Mouse (Mus musculus) kidney, adult 18-20 months (tissue): ENCODE data around the gene Chchd3.
A peak's percentile ranks its signal among the peaks of the same experiment; 100 is the strongest.

Source experiments
- DNase-seq: peaks from one replicate; pipeline ENCODE4 v3.0.0; 2021

The Chchd3 gene

DNA sequence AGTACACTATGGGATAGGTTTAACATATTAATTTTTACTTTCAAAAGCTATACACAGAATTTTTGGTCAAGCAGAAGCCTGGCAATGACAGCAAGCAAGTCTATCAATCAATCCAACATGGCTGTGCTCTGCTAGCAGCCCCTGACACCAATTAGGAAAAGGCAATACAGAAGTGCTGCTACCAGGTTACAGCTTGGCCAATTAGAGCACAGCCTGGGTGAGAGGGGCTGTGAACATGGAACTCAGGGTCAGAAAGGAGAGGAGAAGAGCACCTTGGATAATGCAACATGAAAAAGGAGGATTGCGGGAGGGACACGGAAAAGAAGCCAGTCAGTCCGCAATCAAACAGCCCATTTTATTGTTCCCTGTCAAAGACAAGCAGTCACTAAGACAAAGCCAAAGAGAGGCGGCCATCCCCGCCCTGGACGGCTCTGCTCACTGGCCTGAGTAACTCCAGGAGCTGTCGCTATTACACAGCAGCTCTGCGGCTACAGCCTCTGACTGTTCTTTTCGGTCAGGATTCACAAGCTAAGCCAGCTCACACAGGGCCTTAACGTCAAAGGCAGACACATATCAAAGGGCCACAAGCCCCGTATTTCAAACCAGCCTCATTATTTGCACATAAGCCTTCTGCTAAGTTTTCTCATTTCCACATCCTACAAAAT is 128.8 kb downstream of the Chchd3 start:
- DNase-seq, result no peak

GRCm38 (mm10) chr6:32922391-32922790 is 137.7 kb downstream of the Chchd3 start:
- DNase-seq, result no peak

DNA sequence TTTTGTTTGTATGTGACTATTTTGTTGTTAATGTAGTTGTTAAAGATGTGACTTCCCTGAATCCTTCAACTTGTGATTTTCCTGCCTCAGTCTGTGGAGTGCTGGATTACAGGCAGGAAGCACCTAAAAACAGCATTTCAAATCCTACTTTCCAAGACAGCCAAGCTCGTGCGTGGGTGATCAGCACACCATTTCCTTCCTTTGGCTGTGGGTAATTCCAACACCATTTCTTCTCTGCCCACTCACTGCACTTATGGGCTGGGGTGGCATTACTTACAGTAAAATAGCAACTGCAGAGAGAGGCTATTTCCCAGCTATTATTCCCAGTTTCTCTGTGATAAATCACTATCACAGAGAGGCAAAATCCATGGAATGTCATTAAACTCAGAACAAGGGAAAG is 140.0 kb downstream of the Chchd3 start:
- no peak for DNase-seq

GRCm38 (mm10) chr6:32910692-32911091 is 149.4 kb downstream of the Chchd3 start:
- DNase-seq, result no peak

DNA sequence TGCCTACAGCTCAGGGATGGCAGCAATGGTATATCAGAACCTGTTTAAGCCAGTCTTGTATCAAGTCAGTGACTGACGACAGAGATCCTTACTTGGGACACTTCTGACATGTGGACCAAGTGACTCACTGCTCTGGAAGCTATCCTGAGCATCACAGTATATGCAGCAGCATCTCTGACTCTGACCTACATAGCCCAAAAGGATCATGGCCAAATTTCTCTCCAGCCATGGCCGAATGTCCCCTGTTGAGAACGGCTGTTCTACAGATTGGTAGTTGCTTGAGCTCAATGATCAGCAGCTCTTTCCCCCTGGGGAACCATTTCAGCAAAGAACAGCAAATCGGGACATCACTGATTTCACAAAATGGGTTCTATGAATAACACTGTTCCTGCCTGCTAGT is 161.0 kb downstream of the Chchd3 start:
- DNase-seq, result no peak

DNA sequence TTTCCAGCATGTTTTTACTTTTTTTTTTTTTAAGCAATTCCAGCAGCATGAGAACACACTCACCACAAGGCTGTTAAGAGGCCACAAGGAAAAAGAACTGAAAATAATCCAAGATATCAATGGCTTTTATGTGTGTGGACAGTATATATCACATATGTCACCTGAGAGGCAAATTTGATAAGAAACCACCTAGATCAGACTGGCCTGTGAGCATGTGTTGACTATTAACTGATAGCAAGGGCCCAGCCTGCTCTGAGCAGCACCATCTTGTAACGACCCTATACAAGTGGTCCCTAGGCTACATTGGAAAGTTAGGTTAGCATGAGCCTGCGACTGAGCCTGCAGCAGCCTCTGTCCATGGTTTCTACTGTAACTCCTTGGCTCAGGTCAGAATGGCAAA is 166.0 kb downstream of the Chchd3 start:
- no peak for DNase-seq

GRCm38 (mm10) chr6:32890726-32891125 is 169.3 kb downstream of the Chchd3 start:
- peak; percentile 25 for DNase-seq

GRCm38 (mm10) chr6:32888894-32889529 is 171.0 kb downstream of the Chchd3 start:
- DNase-seq, result peak; percentile 21

DNA sequence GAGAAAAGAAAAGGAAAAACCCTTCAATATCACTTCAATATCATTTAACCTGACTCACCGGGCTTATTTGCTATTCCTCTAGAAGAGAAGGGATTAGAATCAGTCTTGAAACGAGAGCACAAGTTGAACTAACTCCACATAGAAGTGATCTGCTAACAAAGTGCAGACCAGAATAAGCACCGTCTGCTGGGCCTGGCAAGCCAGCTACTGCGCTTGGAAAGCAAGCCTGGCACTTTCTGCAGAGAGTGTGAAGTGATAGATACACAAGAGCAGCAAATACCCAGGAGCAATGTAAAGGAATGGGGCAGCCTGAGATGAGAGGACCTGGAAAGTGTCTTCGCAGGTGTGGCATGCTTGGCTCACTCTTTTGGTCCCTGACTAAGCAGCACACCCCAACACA is 181.5 kb downstream of the Chchd3 start:
- DNase-seq, result no peak

- no peak for DNase-seq
These were observed 185.9 kb downstream of the Chchd3 start for GRCm38 (mm10) chr6:32874176-32874575.

DNA sequence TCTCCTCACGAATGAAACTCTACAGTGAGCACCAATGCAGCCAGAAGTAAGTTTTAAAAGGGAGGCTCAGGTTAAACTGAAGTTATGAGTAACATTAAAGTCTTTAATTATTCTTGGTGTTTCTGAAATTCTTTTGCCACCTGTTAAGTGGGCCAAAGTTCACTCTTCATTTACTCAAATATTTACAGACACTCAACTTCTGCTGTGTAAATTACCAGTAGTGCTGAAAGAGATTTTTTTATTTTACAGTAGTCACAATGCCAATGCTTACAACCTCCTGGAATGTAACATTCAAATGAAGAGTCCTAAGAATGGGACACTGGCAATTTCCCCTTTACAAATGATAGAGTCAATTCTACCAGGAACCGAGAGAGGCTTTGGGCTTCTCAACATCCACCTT is 187.3 kb downstream of the Chchd3 start:
- no peak for DNase-seq

DNA sequence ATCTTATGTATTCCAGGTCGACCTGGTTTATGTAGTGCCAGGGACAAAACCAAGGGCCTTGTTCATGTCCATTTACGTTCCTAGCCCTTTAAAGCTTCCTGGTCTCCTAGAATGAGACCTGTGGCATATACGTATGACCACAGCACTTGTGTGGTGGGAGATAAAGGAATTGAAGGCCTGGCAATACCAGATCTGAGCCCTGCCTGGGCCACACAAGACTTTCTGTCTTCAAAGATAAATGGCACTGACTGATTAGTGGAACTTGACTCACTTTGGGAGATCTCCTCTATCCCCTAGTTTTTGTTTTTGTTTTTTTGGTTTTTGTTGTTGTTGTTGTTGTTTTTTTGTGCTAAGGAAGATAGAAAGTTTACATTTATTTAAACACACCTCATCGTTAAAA is 209.1 kb downstream of the Chchd3 start:
- DNase-seq, result no peak

DNA sequence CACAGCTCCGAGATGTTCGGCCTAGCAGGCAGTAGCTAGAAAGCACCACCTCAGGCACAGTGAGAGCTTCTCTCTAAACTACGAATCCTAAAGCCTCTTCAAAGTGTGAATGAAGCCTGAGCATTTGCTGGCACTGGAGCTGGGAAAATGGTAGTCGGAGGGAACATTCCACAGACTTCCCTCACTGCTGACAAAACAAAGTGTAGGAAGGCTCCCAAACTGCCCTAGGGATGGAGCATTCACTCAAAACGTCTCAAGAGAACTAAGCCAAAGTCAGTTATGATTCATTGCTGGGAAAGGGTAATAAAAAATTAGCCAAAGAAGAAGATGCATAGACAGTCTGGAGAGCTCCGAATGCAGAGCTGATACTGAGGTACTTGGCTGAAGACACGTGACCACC is 211.1 kb downstream of the Chchd3 start:
- no peak for DNase-seq

GRCm38 (mm10) chr6:32845463-32845862 is 214.6 kb downstream of the Chchd3 start:
- no peak for DNase-seq

GRCm38 (mm10) chr6:32837939-32838301 is 222.1 kb downstream of the Chchd3 start:
- no peak for DNase-seq

- no peak for DNase-seq
These were observed 222.7 kb downstream of the Chchd3 start for GRCm38 (mm10) chr6:32837165-32837938.

DNA sequence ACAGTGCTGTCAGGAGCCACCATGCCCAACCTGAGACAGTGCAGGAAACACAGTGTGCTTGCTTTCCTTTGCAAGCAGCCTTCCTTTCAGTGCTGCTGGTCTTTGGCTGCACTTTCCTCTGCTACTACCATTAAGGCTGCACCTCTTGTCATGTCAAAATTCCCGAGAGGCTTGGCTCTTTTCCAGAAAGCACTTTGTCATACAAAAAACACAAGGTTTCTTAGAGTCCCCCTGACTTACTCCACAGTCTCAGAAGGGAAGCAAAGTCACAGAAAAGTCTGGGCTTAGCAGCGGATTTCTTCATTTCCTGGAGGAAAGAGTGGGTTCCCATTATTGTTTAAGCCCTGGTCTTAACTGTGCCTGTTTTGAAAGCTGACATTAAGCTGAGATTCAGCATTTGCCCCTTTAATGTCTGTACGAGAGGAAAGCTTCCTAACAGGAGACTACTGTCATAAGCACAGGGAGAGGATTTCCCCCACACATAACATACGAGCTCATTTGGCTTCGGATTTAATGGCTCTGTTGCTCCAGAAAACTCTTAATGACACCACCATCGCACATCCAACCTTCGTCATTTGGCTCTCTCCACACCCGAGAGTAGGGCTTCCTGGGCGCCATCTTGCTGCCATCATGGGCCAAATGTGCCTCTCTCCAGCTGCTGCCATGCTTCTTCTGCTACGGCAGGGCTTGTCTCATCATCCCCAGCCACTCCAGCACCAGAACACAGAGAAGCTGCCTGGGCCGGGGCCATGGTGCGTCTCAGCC is 236.0 kb downstream of the Chchd3 start:
- DNase-seq, result no peak

GRCm38 (mm10) chr6:32818961-32819360 is 241.1 kb downstream of the Chchd3 start:
- DNase-seq, result no peak

DNA sequence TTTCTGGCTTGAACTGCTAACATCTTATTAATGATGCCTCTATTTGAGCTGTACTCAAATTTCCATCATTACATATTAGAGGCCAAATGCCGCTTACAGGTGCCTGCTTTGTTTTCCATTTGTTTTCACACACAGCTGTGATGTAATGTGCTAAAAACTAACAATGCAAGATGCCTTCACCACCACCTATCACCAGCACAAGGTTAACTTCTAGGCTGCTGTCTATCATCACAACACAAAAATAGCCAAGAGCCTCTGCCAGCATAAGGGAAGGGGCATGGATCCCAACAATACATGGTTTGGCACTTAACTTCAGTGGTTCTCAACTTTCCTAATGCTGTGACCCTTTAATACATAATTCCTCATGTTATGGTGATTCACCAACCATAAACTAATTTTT is 251.3 kb downstream of the Chchd3 start:
- no peak for DNase-seq

DNA sequence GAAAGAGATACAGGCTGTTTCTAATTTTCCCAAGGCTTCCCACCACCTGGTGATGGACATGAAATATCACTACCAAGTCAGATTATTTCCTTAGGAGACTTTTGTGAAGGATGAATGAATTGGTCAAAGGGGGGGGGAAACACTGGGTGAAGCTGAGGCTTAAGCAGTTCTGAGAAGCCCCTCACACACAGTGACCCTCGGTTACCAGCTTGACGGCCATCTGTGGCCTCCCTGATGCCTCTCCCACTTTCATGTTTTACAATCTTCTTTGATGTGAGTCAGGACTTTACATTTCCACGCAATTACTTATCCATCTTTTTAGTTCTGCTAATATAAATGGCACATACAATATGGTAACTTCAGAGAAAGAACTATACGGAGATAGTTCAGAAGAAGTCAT is 252.3 kb downstream of the Chchd3 start:
- DNase-seq, result no peak

DNA sequence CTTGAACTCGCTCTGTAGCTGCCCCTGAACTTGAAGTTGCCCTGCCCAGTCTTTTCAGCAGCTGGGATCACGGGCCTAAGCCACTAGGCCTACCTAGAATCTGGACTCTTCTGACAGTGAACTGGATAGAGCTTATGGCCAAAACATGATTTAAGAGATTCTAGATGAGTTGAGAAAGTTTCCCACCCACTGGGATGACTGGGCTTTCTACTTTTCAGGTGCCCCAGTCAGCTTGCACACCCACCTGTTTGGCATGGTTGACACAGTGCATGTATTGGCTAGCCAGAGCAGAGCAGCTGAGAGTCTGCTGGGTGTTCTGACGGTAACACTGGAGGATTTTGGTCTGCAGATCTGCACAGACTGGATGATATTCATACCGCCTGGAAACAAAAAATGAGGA is 256.4 kb downstream of the Chchd3 start:
- no peak for DNase-seq

DNA sequence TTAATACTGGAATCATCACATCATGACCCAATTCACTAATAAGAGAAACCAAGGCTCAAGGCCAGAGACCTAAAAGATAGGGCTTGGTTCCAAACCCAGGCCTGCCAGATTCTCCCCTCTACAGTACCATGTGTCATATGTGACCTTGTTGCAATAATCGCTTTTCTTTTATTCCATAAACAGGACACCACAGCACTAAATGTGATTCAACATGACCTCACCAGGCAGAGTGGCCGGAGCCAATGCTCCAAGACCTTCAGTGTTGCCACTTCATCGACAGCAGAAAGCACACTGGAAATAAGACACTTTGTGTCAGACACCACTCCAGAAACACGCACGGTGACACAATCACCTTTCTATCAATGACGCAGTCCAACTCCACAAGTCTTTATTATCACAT is 258.3 kb downstream of the Chchd3 start:
- no peak for DNase-seq

DNA sequence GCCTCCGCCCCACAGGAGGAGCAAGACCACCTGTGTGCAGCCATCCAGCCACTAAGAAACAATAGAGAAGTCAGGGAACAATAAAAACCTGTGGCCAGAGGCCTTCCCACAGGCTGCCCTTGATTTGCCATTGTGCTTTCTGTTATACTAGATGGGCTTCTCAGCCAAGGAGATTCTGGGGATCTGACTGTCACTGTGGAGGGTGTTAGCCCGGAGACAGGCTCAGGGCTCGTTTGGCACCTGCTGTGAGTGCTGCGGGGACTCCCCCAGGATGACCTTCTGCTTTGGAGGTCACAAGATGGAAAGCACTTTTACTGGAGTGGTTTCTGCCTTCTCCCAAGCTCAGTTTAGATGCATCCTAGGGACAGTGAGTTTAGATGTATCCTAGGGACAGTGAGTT is 262.5 kb downstream of the Chchd3 start:
- DNase-seq, result no peak
